ENCODE assay signal across 17 mouse cellular contexts in the genomic region with DNA sequence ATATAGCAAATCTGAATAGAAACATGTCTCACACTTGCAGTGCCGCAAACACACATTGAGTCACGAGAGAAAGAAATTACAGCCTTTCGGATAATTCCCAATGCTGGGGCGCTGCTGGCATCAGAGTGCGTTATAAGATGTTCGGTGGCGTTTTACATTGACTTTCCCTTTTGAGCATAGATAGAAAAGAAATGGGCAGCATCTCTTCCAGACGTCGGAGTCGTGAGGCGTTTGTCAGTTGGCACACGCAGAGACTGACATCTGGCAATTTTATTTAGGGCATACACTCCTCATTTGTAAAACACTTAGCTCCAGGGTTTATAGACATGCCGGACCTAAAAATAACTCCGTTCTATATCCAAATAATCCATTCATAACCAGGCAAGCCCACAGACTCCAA.
DNase-seq lines count a peak whose midpoint lies in the region; ATAC-seq and TF ChIP-seq lines count a peak whose summit lies in the region.
"Had no signal": no experiment of that assay in that cellular context is flagged by ENCODE, and none has a peak within 500 bp of the region (broad histone marks: within the 10 kb centered on the region; RNA-seq: fewer than 3 reads in every experiment).

No protein-coding gene starts in this region.

- no peak overlapping the region for H3K4me3 ChIP-seq in forebrain, postnatal 0 days (ENCODE audit: low read depth, low read length)
- no peak overlapping the region for H3K4me3 ChIP-seq in forebrain, embryonic 11.5 days (ENCODE audit: low read depth, low read length)
- no peak overlapping the region for H3K4me3 ChIP-seq in embryonic facial prominence, embryonic 14.5 days (ENCODE audit: low read depth, low read length)
- H3K4me3 ChIP-seq: embryonic facial prominence, embryonic 12.5 days; heart, embryonic 12.5 days; hindbrain, embryonic 15.5 days had no signal

- H3K4me1 ChIP-seq in forebrain, postnatal 0 days (ENCODE audit: insufficient read depth), result peaks cover 9% of the 10 kb centered on the region; the same call in 1 of the 2 replicates
- H3K4me1 ChIP-seq in forebrain, embryonic 11.5 days (replicated peaks; ENCODE audit: control insufficient read depth, insufficient read depth, low read length), result no peaks in the 10 kb centered on the region
- H3K4me1 ChIP-seq in embryonic facial prominence, embryonic 14.5 days (ENCODE audit: control insufficient read depth, insufficient read depth, low read length), result peaks cover 24% of the 10 kb centered on the region
- H3K4me1 ChIP-seq: embryonic facial prominence, embryonic 12.5 days had no signal

- no peaks in the 10 kb centered on the region for H3K27me3 ChIP-seq in forebrain, postnatal 0 days (ENCODE audit: insufficient read depth, low read length)
- H3K27me3 ChIP-seq in forebrain, embryonic 11.5 days (ENCODE audit: control insufficient read depth, insufficient read depth, low read length), result no peaks in the 10 kb centered on the region
- no peaks in the 10 kb centered on the region for H3K27me3 ChIP-seq in embryonic facial prominence, embryonic 14.5 days (replicated peaks; ENCODE audit: control insufficient read depth, insufficient read depth, low read length)
- H3K27me3 ChIP-seq: embryonic facial prominence, embryonic 12.5 days; heart, embryonic 12.5 days; hindbrain, embryonic 15.5 days had no signal

- peak; percentile 57 for DNase-seq in forebrain, postnatal 0 days
- DNase-seq in forebrain, embryonic 11.5 days (ENCODE audit: low spot score), result no peak
- peak; percentile 33 to 42 for DNase-seq in right cerebral cortex, postnatal 10 days (ENCODE audit: low spot score in 2 of 2)
- no peak for DNase-seq in right cerebral cortex, postnatal 25 days
- DNase-seq in embryonic facial prominence, embryonic 14.5 days (ENCODE audit: low spot score), result no peak
- DNase-seq in adrenal gland, adult 2 months, result no peak
- DNase-seq: adrenal gland, adult 8-10 months; cerebellum, adult 18-20 months; cerebellum, postnatal 10 days; embryo, embryonic 11 days; gastrocnemius, postnatal 14 days; heart, postnatal 36 days; kidney, adult 2 months had no signal

- H3K9me3 ChIP-seq in forebrain, postnatal 0 days (ENCODE audit: low read length), result no peaks in the 10 kb centered on the region
- no peaks in the 10 kb centered on the region for H3K9me3 ChIP-seq in forebrain, embryonic 11.5 days (ENCODE audit: control insufficient read depth, low read length)
- H3K9me3 ChIP-seq in embryonic facial prominence, embryonic 14.5 days (ENCODE audit: control insufficient read depth, low read length), result no peaks in the 10 kb centered on the region
- H3K9me3 ChIP-seq: embryonic facial prominence, embryonic 12.5 days; heart, embryonic 12.5 days; hindbrain, embryonic 15.5 days had no signal

- no peak for TF ChIP-seq CTCF in forebrain, postnatal 0 days (IDR thresholded peaks at IDR 0.05; ENCODE audit: low read depth)

- no peaks in the 10 kb centered on the region for H3K36me3 ChIP-seq in forebrain, postnatal 0 days (ENCODE audit: insufficient read depth)
- no peaks in the 10 kb centered on the region for H3K36me3 ChIP-seq in forebrain, embryonic 11.5 days (ENCODE audit: control insufficient read depth, insufficient read depth, low read length)
- H3K36me3 ChIP-seq in embryonic facial prominence, embryonic 14.5 days (ENCODE audit: control insufficient read depth, insufficient read depth, low read length), result no peaks in the 10 kb centered on the region
- H3K36me3 ChIP-seq: embryonic facial prominence, embryonic 12.5 days; heart, embryonic 12.5 days; hindbrain, embryonic 15.5 days had no signal

- H3K27ac ChIP-seq in forebrain, postnatal 0 days (ENCODE audit: low read depth, low read length), result no peak overlapping the region
- H3K27ac ChIP-seq in forebrain, embryonic 11.5 days (ENCODE audit: low read depth, low read length), result no peak overlapping the region
- 0 out of 2 replicates have a peak overlapping the region, but pooled peaks have one; percentile 18 for H3K27ac ChIP-seq in embryonic facial prominence, embryonic 14.5 days (replicated peaks; ENCODE audit: low read depth, low read length)
- H3K27ac ChIP-seq: embryonic facial prominence, embryonic 12.5 days; hindbrain, embryonic 15.5 days had no signal

- H3K4me2 ChIP-seq in forebrain, postnatal 0 days (ENCODE audit: low read depth), result 0 out of 2 replicates have a peak overlapping the region, but pooled peaks have one; percentile 8
- H3K4me2 ChIP-seq in forebrain, embryonic 11.5 days (ENCODE audit: low read depth, low read length, severe bottlenecking), result no peak overlapping the region
- H3K4me2 ChIP-seq in embryonic facial prominence, embryonic 14.5 days (ENCODE audit: low read depth, low read length), result no peak overlapping the region
- H3K4me2 ChIP-seq: embryonic facial prominence, embryonic 12.5 days; heart, embryonic 12.5 days; hindbrain, embryonic 15.5 days had no signal

- 46% methylated on average over 14 of the region's 14 CpGs for WGBS in forebrain, postnatal 0 days
- 95% methylated on average over 14 of the region's 14 CpGs for WGBS in forebrain, embryonic 11.5 days
- 73% methylated on average over 14 of the region's 14 CpGs for WGBS in embryonic facial prominence, embryonic 14.5 days

- ATAC-seq in forebrain, postnatal 0 days, result peak; percentile 53
- ATAC-seq in forebrain, embryonic 11.5 days (replicated peaks; ENCODE audit: low FRiP score), result no peak
- ATAC-seq in embryonic facial prominence, embryonic 14.5 days (ENCODE audit: low read depth), result no peak
- ATAC-seq: intestine, embryonic 16.5 days had no signal

- no peak overlapping the region for H3K9ac ChIP-seq in forebrain, postnatal 0 days
- H3K9ac ChIP-seq in forebrain, embryonic 11.5 days (ENCODE audit: low read length), result no peak overlapping the region
- H3K9ac ChIP-seq in embryonic facial prominence, embryonic 14.5 days (ENCODE audit: low read depth, low read length), result peak overlapping the region; percentile 43; the same call in 1 of the 2 replicates
- H3K9ac ChIP-seq: embryonic facial prominence, embryonic 12.5 days; heart, embryonic 12.5 days; hindbrain, embryonic 15.5 days had no signal

Comparison
In these comparisons a context has a peak if more than half of its experiments do, and no peak if none do; other contexts are left out.
1. DNase-seq: peak in forebrain, postnatal 0 days (single experiment) and right cerebral cortex, postnatal 10 days (2 of 2); none in forebrain, embryonic 11.5 days (single experiment), right cerebral cortex, postnatal 25 days (single experiment), embryonic facial prominence, embryonic 14.5 days (single experiment) and adrenal gland, adult 2 months (single experiment).